In genomic region chr13:20097934-20098593, GRCm38 (mm10) we compare ENCODE assay signal across 13 mouse cellular contexts. TPM values are rescaled to one million over a fixed set of nuclear protein-coding genes. Genes with fewer than 3 reads are reported as not detected.
DNase-seq lines count a peak whose midpoint lies in the region; ATAC-seq and TF ChIP-seq lines count a peak whose summit lies in the region.
"Had no signal": no experiment of that assay in that cellular context is flagged by ENCODE, and none has a peak within 500 bp of the region (broad histone marks: within the 10 kb centered on the region; RNA-seq: fewer than 3 reads in every experiment).

No protein-coding gene starts in this region.

- 28% methylated on average over 5 of the region's 5 CpGs for WGBS in liver, embryonic 12.5 days (ENCODE audit: insufficient replicate concordance)
- WGBS in liver, embryonic 11.5 days: 35% methylated on average over 5 of the region's 5 CpGs
- WGBS in neural tube, embryonic 15.5 days: 61% methylated on average over 5 of the region's 5 CpGs

- H3K9me3 ChIP-seq in liver, embryonic 12.5 days (replicated peaks): no peaks in the 10 kb centered on the region
- H3K9me3 ChIP-seq in liver, embryonic 11.5 days (ENCODE audit: control insufficient read depth, low read length): no peaks in the 10 kb centered on the region
- no peaks in the 10 kb centered on the region for H3K9me3 ChIP-seq in E14TG2a.4 (ENCODE audit: low read length)
- no peaks in the 10 kb centered on the region for H3K9me3 ChIP-seq in neural tube, embryonic 15.5 days (replicated peaks)

- no peaks in the 10 kb centered on the region for H3K36me3 ChIP-seq in liver, embryonic 12.5 days
- H3K36me3 ChIP-seq in liver, embryonic 11.5 days (ENCODE audit: control insufficient read depth, insufficient read depth, low read length): no peaks in the 10 kb centered on the region
- H3K36me3 ChIP-seq in E14TG2a.4 (ENCODE audit: insufficient read depth, low read length): no peaks in the 10 kb centered on the region
- H3K36me3 ChIP-seq in neural tube, embryonic 15.5 days: no peaks in the 10 kb centered on the region

- H3K9ac ChIP-seq in liver, embryonic 12.5 days: no peak overlapping the region
- H3K9ac ChIP-seq in liver, embryonic 11.5 days (ENCODE audit: low read depth, low read length): no peak overlapping the region
- H3K9ac ChIP-seq in neural tube, embryonic 15.5 days (replicated peaks): no peak overlapping the region
- H3K9ac ChIP-seq: liver, embryonic 14.5 days had no signal

- no peak overlapping the region for H3K4me3 ChIP-seq in liver, embryonic 12.5 days
- no peak overlapping the region for H3K4me3 ChIP-seq in liver, embryonic 11.5 days (ENCODE audit: low read depth, low read length)
- H3K4me3 ChIP-seq in E14TG2a.4 (replicated peaks; ENCODE audit: low read length): 0 out of 2 replicates have a peak overlapping the region, but pooled peaks have one; percentile 18
- no peak overlapping the region for H3K4me3 ChIP-seq in neural tube, embryonic 15.5 days (replicated peaks)

- ATAC-seq in liver, embryonic 12.5 days: no peak
- ATAC-seq in liver, embryonic 11.5 days (replicated peaks; ENCODE audit: low FRiP score): no peak
- peak; percentile 52 to 61 for ATAC-seq in hematopoietic stem cell, adult 5-6 weeks (replicated peaks in 1 of 2; ENCODE audit: insufficient read depth in 1 of 2, low FRiP score in 2 of 2, low TSS enrichment in 1 of 2, low read depth in 1 of 2, poor library complexity in 2 of 2, severe bottlenecking in 2 of 2)
- no peak for ATAC-seq in neural tube, embryonic 15.5 days (ENCODE audit: low FRiP score)
- ATAC-seq: hindbrain, postnatal 0 days had no signal

- H3K27ac ChIP-seq in liver, embryonic 12.5 days: peak overlapping the region; percentile 37; the same call in 1 of the 2 replicates
- no peak overlapping the region for H3K27ac ChIP-seq in liver, embryonic 11.5 days (ENCODE audit: low read depth, low read length)
- no peak overlapping the region for H3K27ac ChIP-seq in neural tube, embryonic 15.5 days (replicated peaks)
- H3K27ac ChIP-seq: hindbrain, postnatal 0 days; liver, embryonic 14.5 days had no signal

- intact Hi-C loops in left cerebral cortex, postnatal 10 days (cut with DNase I): no loop called here

- peaks cover 15% of the 10 kb centered on the region for H3K4me1 ChIP-seq in liver, embryonic 12.5 days
- peaks cover 15% of the 10 kb centered on the region for H3K4me1 ChIP-seq in liver, embryonic 11.5 days (replicated peaks; ENCODE audit: control insufficient read depth, insufficient read depth, low read length)
- H3K4me1 ChIP-seq in E14TG2a.4 (replicated peaks; ENCODE audit: low read depth, low read length): peaks cover 69% of the 10 kb centered on the region
- H3K4me1 ChIP-seq in neural tube, embryonic 15.5 days: no peaks in the 10 kb centered on the region

- no peak for DNase-seq in liver, embryonic 11.5 days (ENCODE audit: low spot score)
- DNase-seq in 416B (ENCODE audit: low read depth): peak; percentile 92
- DNase-seq in left cerebral cortex, postnatal 10 days (ENCODE audit: extremely low spot score in 1 of 2, low spot score in 2 of 2): no peak
- DNase-seq in gastrocnemius, adult 18-20 months (ENCODE audit: low spot score): no peak
- DNase-seq: adrenal gland, adult 2 months; gastrocnemius, postnatal 25 days; kidney, postnatal 10 days had no signal

- peaks cover 14% of the 10 kb centered on the region for H3K27me3 ChIP-seq in liver, embryonic 12.5 days (replicated peaks)
- H3K27me3 ChIP-seq in liver, embryonic 11.5 days (replicated peaks; ENCODE audit: control insufficient read depth, insufficient read depth, low read length): 0 out of 2 replicates have a peak, but pooled peaks cover 4% of the 10 kb centered on the region
- H3K27me3 ChIP-seq in E14TG2a.4 (ENCODE audit: insufficient read depth, low read length): peaks cover 11% of the 10 kb centered on the region; the same call in 1 of the 2 replicates
- no peaks in the 10 kb centered on the region for H3K27me3 ChIP-seq in neural tube, embryonic 15.5 days (replicated peaks)

- no peak for TF ChIP-seq CTCF in E14TG2a.4 (conservative IDR thresholded peaks at IDR 0.05; ENCODE audit: low read length)

- H3K4me2 ChIP-seq in liver, embryonic 12.5 days: no peak overlapping the region
- H3K4me2 ChIP-seq in liver, embryonic 11.5 days: no peak overlapping the region
- no peak overlapping the region for H3K4me2 ChIP-seq in neural tube, embryonic 15.5 days

RNA-seq across cellular contexts. Expression of gene Elmo1, which starts 7.7 kb away (rescaled TPM):
- 6.2 and 6.7 TPM in 2 replicates for polyA plus RNA-seq in liver, embryonic 12.5 days (2016; fragmentation: Nextera tagmentation; extraction: Ambion mirVana)
- polyA plus RNA-seq in liver, embryonic 11.5 days (2014; fragmentation: Nextera tagmentation; extraction: Ambion mirVana): 8.9 and 10.6 TPM in 2 replicates
- total RNA-seq in hematopoietic stem cell, adult 5-6 weeks (2017): 91.4 and 133 TPM in 2 replicates
- 42.9 and 43.3 TPM in 2 replicates for polyA plus RNA-seq in neural tube, embryonic 15.5 days (2015; fragmentation: Nextera tagmentation; extraction: Ambion mirVana)
- total RNA-seq in left cerebral cortex, postnatal 10 days (2021): 10 to 100 TPM; 45.7 to 47.2 TPM
- 1 to 10 TPM; 2.0 to 2.7 TPM for total RNA-seq in gastrocnemius, adult 18-20 months (2021)

Comparison
In these comparisons a context has a peak if more than half of its experiments do, and no peak if none do; other contexts are left out.
1. ATAC-seq: peak in hematopoietic stem cell, adult 5-6 weeks (2 of 2); none in liver, embryonic 12.5 days (single experiment), liver, embryonic 11.5 days (single experiment) and neural tube, embryonic 15.5 days (single experiment).
2. RNA of gene Elmo1, which starts 7.7 kb away (total RNA-seq): 91.4 to 133 TPM in hematopoietic stem cell, adult 5-6 weeks and 45.7 to 47.2 TPM in left cerebral cortex, postnatal 10 days; 2.0 to 2.7 TPM in gastrocnemius, adult 18-20 months; every median in the first group is over 10 times any median in the second.